Mouse (Mus musculus): ENCODE data around the gene Slc38a4.

DNA sequence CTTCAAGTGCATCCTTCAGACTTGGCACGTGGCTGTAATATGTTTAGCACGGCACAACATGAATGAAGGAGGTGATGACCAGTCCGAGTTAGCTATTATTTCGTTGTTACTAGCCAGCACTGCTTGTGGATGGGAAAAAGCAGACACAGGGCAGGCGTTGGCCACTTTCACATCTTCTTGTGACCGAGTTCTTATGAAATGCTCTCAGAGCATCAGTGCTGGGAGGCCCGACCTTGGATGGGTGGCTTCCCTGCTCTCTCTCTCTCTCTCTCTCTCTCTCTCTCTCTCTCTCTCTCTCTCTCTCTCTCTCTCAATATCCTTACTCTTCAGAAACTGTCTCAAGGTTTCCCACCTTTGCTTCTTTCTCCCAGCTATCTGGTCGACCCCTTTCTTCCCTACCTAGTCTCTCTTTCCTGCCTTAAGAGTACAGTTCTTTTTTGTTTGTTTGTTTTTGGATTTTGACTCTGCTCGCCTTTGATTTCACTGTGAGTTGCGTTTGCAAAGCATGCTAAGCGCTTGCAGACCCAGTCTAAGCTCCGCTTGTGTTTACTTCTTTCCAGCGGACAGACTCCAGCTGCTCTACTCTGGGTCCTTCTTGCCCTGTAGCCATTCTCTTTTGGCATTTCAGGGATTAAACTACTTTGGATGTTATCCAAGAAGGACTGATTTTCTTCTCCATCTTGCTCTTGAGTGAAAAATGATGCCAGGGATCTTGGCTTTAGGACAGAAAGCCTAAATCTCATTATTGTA, 72.0 kb downstream of the Slc38a4 start:
- TF ChIP-seq CTCF (IDR thresholded peaks at IDR 0.05; ENCODE audit: extremely low read depth, insufficient read depth, insufficient read length, insufficient replicate concordance) (no peak), POLR2A (IDR thresholded peaks at IDR 0.05; ENCODE audit: low read depth, low read length) (no peak)
